Mouse (Mus musculus): ENCODE measurements at regions not wholly inside any gene's neighbourhood (a gene's known extent, or its start where the extent isn't known, plus 50 kb on each side); places are given as distances from the start of the nearest gene placed in this dataset.

- DNase-seq (ENCODE audit: low spot score in 2 of 2): peak; percentile 21 to 22
Measured at GRCm38 (mm10) chr14:120560416-120560815, 82.2 kb downstream of the Rap2a start.

DNA sequence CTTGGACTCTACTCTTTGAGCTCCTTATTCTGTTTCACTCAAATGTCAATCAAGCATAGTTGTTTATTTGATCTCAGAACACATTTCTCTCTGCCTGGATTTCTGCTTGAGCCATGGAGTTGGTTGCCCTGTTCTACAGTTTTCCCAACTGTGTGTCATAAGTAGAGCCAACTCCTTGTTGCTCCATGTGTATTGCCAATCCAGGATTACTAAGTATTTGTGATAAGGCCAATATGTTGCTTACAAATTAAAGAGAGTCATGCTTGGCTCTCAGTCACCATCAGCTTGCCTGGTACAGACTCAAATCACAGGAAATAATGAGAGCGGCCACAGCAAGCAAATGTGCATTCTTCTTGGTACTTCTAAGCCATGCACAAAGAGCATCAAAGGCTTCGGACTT is 82.7 kb downstream of the Rap2a start:
- no peak for DNase-seq (ENCODE audit: low spot score in 2 of 2)

DNA sequence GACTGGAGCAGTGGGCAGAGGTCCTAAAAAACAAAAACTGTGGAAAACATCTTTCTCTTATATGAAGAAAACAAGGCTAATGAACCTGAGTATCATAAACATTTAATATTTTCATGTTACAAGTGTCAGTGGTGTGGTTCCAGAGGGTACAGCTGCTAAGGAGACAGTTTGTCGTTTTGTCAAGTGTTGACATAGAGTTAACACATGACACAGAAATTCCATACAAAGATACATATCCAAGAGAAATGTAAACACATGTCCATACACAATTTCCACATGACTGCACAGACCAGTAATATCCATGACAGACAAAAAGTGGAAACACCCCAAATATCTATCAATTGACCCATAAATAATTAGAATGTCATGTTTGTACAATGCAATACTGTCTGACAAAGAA is 88.7 kb downstream of the Rap2a start:
- no peak for DNase-seq (ENCODE audit: low spot score in 2 of 2)

- DNase-seq (ENCODE audit: low spot score in 2 of 2): no peak
Measured at GRCm38 (mm10) chr14:120568054-120568453, 89.8 kb downstream of the Rap2a start.

DNA sequence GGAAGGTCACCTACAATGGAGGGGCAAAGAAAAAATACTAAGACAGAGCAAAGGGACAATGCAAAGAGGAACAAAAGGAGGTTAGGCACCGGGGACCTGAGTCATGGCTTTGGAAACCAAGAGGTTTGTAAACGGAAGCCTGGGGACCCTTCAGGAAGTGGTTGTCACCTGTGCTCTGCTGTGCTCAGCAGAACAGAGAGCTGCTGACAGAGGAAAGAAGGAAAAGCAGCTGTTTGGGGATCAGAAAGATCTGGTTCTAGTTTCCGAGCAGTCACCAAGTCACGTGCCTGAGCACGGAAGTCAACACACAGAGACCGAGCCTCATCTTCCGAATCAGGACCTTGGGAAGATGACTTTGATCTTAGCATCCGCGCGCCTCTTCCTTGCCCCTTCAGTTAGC is 94.0 kb downstream of the Rap2a start:
- DNase-seq (ENCODE audit: low spot score in 2 of 2): no peak

GRCm38 (mm10) chr14:120575202-120575601 is 97.0 kb downstream of the Rap2a start:
- no peak for DNase-seq (ENCODE audit: low spot score in 2 of 2)

DNA sequence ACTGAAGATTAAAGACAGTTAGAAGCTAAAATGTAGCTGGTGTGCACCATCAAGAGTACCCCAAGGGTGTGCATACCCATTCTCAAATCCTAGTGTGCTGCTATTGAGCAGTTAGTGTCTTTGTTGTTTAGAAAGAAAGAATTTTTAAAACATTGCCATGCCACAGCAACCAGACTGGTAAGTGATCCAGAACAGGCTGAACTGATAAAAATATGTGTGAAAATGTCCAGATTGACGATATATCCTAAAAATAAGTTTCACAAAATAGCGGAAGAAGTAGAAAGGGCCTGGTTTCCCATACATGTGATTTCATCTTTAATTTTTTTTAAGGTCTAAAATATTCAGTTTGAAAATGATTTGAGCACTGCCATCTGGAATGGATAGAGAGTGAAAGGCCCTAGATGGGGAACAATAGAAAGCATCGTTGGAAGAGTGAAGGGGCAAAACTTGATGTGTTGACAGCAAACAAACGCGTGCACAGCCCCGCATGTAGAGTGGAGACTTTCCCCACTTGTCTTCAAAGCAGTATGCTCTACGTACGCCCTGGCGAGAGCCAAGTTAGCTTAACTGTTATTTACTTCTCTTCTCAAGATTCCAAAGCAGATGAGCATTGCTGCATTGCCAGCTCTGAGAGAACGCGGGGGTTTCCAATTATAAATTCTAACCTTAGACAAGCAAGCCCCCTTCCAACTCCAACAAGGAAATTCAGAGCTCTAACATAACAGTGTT is 100.3 kb downstream of the Rap2a start:
- DNase-seq (ENCODE audit: low spot score in 2 of 2): peak; percentile 21 to 40

GRCm38 (mm10) chr14:120583807-120584206 is 105.6 kb downstream of the Rap2a start:
- no peak for DNase-seq (ENCODE audit: low spot score in 2 of 2)

DNA sequence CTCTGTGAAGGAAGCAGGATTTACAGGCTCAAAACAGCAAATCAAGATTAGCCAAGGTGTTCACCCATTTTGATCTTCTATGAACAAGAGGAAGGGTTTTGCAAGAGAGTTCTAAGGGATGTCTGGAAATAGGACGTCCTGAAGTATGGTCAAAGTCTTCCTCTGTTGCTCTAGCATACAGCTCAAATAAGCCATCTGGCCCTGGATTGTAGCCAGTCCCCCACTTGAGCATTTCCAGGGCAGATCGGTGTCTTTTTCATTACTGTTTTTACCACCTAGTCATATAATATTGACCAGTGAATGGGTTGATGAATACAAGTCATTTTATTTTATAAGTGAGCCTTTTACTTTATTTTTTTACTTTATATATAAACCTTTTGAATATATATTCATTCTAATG is 113.9 kb downstream of the Rap2a start:
- DNase-seq (ENCODE audit: low spot score in 2 of 2): no peak

DNA sequence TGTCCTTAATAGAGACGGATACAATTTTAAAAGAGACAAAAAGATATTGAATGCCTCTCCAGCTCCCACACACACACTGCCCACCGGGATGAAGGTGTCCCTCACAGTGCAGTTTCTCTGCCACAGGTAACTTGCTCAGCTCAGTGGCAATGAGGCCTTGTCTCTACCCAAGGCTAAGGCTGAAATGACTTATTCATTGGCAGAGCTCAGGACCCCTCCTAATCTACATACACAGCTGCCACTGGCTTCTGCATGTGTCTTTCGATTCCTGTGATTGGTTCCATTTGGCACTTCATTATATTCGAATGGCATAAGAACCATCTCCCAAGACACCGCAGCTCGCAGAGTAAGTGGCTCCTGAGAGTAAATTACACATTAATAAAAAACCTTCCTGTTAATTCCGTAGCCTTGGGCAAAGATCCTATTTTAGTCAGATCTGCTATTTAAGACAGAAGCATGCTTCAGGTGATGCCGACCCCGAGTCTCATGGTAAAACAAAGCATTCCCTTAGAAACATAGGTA is 122.2 kb downstream of the Rap2a start:
- no peak for DNase-seq (ENCODE audit: low spot score in 2 of 2)

DNA sequence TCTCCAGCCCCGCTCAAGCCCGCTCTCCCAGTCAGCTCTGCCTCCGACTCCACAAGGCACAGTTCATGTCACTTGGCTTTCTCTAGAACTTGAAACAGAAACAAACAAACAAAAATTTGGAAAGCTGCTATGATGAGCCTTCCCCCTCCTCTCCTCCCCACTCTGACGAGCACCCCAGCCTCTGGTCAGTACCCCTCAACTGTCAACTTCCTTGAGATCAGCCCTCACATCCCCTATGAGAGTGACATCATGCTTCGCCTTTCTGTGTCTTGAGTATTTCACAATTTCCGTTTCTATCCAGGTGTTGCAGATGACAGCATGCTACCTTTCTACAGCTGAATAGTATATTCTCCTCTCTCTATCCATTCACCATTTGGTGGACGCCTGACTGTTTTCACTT is 123.3 kb downstream of the Rap2a start:
- DNase-seq (ENCODE audit: low spot score in 2 of 2): no peak

DNA sequence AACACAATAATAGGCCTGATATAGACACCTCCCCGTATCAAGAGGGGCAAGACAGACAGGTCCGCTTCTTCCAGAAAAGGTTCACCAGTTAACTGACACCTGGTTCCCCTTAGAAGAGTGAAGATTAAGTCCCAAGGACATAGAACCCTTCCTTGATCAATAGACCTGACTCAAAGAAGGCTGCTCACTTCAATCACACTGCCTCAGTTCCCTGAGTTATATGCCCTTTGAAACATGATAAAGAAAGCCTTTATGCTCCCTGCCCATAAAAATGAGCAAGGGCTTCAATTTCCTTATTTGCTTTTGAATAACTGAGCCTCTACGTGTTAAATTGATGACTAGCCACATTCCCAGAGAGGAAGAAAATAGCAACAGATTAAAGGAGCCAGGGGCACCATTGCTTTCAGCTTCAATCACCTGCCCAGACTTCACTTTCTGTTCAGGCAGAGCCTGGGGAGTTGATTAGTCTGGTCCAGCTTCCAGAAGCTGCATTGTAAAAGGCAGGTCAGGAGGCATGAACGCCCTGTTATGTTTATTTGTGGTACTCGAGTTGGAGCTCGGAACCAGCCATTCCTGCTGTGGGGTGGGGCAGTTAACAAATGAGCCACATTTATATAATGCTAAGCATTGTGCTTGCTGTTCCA is 125.7 kb downstream of the Rap2a start:
- DNase-seq (ENCODE audit: low spot score in 2 of 2): no peak

DNA sequence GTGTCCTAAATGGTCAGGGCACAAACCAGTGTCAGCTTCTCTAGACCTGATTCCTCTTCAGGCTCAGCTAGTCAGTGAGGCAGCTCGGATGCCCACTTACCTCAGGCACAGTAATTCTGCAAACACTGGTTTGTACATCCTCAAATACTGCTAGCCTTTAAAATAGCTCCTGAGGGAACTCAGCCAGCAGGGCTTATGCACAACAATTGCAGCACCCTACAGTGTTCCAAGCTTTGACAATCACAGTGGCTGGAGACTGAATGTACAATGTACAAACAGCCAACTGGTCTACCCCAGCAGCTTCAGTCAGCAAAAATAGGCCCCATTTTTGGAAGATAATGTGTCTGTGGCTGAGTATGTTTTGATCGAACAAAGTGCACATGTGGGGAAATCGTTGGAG is 129.6 kb downstream of the Rap2a start:
- DNase-seq (ENCODE audit: low spot score in 2 of 2): peak; percentile 4 to 17

DNA sequence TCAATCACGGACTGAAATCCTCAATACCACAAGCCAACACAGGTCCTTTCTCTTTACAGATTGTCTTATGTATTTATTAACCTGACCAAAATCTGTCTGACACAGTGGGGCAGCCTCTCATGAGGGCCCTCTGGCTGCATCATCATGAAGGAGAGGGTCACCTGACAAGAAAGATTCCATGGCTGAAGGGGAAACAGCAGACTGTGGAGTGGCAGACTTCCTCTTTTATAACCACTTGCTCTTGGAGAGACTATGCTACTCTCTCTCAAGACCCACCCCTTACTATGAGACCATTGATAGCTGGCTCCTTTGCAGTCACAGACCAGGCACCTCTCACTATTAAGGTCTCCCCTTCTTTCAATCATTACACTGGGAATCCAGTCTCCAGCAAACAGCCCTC is 133.1 kb downstream of the Rap2a start:
- DNase-seq (ENCODE audit: low spot score in 2 of 2): no peak

GRCm38 (mm10) chr14:120626223-120626935 is 148.1 kb downstream of the Rap2a start:
- DNase-seq (ENCODE audit: low spot score in 2 of 2): peak; percentile 20 to 23

- no peak for DNase-seq (ENCODE audit: low spot score in 2 of 2)
Measured at GRCm38 (mm10) chr14:120626936-120627277, 148.7 kb downstream of the Rap2a start.

DNA sequence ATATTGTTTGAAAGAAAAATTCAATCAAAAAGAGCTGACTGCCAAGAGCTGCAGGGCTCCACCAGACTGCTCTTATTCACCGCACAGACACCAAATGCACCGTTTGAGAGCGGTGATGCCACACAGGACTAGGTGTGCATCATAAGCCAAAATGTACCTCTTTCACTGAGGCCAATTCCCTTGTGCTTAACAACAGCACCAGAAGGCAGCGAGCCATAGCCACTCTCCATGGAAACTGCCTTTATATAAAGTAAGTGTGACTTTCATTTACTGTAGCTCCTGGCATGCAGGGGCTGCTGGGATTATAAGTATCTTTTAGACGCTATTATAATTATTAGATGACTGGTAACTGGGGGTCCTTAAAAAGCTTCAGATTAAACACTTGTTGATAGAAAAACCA is 154.5 kb downstream of the Rap2a start:
- DNase-seq (ENCODE audit: low spot score in 2 of 2): peak in 1 of 2 experiments; percentile 3

- DNase-seq (ENCODE audit: low spot score in 2 of 2): no peak
Measured at GRCm38 (mm10) chr14:120636726-120637400, 158.6 kb downstream of the Rap2a start.

DNA sequence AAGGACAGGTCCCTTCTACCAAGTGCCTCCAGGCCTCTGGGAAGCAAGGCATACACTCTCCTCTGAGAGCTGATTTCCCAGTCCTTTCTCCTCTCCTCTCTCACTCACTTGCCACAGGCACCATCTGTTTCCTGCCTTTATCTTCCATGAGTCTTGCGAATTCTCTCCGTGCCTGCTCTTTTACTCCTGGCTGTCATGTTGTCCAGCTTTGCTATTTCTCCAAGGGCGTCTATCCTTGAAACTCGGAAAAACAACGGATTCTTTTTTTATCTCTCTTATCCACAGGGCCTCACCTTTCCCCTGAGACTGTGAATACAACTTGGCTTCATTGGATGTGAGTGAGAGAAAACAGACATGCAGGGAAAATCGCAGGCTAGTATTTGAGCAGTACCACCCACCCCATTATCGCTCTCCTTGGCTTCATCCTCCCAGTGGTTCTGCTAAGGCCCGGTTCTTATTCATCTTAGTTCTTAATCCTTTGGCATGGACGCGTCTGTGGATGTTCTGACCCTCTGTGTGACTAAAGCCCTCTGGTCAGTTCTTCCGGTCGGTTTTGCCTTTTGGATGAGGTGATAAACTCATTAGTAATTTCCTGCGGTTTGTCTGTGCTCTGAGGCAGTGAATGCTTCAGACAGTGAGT is 159.4 kb downstream of the Rap2a start:
- DNase-seq (ENCODE audit: low spot score in 2 of 2): no peak

DNA sequence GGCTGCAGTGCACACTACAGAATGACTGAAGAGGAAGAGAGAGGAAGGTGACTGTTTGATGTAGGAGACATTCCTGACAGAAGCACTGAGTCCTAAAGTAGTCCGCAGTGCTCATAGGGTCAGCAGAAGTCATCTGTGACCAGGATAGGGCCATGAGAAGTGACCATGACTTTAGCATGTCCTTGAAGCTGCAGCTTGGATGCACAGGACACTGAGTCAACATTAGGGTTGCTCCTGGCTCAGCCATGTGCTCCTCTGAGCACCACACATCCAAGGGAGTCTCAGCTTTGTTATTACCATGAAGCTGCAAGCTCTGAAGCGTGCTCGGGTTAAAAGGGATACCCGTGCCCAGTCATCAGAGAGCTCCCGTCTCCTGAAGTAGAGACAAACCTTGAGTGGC is 164.3 kb downstream of the Rap2a start:
- DNase-seq (ENCODE audit: low spot score in 2 of 2): no peak

DNA sequence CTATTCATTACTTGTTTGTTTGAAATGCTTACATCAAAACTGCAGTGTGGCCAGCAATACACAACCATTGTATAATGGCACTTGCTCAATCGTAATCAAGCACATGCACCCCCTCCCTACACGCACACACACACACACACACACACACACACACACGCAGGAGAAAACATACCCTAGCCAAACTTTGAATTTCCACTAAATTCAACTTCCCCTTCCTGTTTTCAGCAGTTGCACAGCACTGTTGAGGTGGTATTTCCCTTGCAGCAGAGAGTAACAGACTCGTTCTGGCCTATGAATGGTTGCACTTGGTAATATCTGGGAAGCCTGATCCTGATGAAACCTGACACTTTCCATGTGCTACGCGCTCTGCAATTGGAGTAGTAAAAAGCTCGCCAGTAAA is 173.8 kb downstream of the Rap2a start:
- no peak for DNase-seq (ENCODE audit: low spot score in 2 of 2)

All from left cerebral cortex, adult 18-20 months (tissue).